Mouse (Mus musculus) lung, postnatal 36 days (tissue): ENCODE results near the gene Smyd2.

Experiments
- DNase-seq: peaks from one replicate; pipeline ENCODE4 v3.0.0; 2022; ENCODE audit warnings: mixed read lengths

Smyd2 gene

GRCm38 (mm10) chr1:189871625-189872024 lies 50.5 kb downstream of the Smyd2 start:
- no peak for DNase-seq

GRCm38 (mm10) chr1:189870539-189870938 lies 51.6 kb downstream of the Smyd2 start:
- DNase-seq: no peak

GRCm38 (mm10) chr1:189869651-189870270 lies 52.4 kb downstream of the Smyd2 start:
- DNase-seq: peak; percentile 18

DNA sequence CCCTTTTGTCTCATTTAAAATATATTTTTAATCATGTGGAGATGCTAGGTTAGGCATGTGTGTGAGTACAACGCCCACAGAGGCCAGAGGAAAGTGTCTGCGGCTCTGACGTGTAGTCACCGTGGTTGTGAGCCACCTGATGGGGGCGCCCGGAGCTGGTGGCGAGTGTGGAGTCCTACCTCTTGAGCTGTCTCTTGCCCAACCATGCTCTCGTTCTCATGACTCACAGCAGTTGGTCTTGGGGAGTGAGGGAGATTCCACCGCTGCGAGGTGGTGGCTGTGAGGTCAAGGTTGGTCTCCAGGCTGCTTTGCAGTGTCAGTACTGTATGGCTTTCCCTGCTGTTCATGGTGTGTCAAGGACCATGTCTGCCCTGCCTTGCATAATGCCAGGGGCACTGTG lies 54.1 kb downstream of the Smyd2 start:
- DNase-seq: peak; percentile 62

- peak; percentile 90 for DNase-seq
Measured at GRCm38 (mm10) chr1:189867497-189867896, 54.7 kb downstream of the Smyd2 start.

- DNase-seq: peak; percentile 59
Measured at GRCm38 (mm10) chr1:189867034-189867433, 55.1 kb downstream of the Smyd2 start.

- no peak for DNase-seq
Measured at GRCm38 (mm10) chr1:189866621-189867020, 55.5 kb downstream of the Smyd2 start.

DNA sequence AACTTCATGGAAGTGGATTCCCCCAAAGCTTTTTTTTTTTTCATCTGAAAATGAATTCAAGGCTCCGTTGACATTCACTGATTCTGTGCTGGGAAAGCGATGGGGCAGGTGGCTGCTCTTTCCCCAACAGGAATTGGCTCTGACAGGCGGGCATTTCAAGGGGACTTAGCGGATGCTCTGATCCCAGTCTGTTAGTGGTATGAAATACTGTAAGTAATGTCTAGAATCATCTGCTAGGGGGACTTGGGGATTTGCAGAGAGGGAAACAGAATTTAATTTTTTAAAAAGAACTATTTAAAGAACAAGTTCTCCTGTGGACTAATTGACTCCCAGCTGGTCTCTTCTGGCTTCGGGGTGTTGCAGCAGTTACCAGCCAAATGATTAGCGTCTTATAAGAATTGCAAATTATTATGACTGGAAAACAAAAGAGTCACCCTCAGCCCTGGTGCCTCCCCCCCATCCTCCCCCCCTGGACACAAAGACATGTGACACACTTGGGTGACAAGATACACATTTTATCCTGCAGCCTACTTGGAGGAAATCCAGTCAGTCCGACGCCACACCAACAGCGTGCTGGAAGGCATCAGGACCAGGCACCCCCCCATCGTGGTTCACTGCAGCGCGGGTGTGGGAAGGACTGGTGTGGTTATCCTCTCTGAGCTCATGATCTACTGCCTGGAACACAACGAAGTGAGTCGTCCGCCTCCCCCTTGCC lies 57.2 kb downstream of the Smyd2 start:
- no peak for DNase-seq

GRCm38 (mm10) chr1:189864301-189864700 lies 57.9 kb downstream of the Smyd2 start:
- no peak for DNase-seq

- DNase-seq: no peak
Measured at GRCm38 (mm10) chr1:189863727-189864126, 58.4 kb downstream of the Smyd2 start.

GRCm38 (mm10) chr1:189860942-189861315 lies 61.2 kb downstream of the Smyd2 start:
- DNase-seq: peak; percentile 72

GRCm38 (mm10) chr1:189860112-189860941 lies 61.8 kb downstream of the Smyd2 start:
- DNase-seq: peak; percentile 32

DNA sequence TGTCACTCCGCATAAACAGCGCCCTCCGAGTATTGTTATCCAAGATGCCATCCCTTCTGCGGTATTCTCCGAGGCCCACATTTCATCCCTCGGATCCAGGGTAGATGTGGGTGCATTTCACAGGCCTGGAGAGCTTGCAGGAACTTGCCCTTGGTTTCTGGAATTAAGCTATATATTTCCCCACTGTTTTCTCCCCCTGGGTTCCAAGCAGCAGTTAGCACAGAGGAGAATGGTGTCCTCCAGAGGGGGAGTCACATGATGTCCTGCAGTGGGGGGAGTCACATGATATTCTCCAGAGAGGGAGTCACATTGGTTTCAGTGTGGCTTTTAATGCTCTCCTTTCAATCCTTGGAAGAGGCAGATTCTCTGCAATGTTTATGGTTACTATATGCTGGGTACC lies 63.8 kb downstream of the Smyd2 start:
- no peak for DNase-seq

- DNase-seq: no peak
Measured at GRCm38 (mm10) chr1:189855739-189856138, 66.4 kb downstream of the Smyd2 start.

DNA sequence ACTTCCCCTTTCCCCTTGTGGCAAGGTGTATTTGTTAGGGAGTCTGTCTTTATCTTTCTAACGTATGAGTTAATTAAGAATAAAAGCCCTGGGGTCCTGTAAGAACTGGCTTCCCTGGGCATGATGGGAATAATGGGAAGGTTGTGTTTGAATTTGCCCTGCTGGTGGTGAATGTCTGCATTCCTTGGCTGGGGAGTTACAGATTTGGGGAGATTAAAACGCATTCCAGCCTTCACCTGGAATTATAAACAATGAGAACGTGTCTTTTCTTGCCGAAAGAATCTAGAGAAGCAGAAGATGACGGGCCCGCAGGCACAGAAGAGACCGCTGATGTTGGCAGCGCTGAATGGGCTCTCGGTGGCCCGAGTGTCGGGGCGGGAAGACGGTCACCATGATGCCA lies 67.5 kb downstream of the Smyd2 start:
- DNase-seq: no peak

DNA sequence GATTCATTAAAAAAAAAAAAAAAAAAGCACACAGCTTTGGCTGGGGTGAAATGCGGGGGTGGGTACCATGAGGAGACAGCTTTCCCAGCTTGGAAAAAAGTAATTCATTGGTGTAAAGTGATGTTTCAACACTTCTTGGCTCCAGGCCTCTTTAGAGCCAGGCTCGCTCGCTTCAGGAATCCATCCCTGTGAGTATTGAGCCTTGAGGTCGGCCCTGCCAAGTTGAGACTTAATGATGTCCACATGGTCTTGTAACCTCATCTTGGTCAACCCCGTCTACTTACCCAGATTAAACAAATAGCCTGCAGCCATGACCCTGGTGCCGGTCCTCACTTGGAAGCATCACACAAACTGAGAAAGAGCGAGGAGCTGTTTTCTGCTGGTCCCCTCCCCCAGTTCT lies 69.7 kb downstream of the Smyd2 start:
- peak; percentile 62 for DNase-seq

GRCm38 (mm10) chr1:189852051-189852450 lies 70.1 kb downstream of the Smyd2 start:
- no peak for DNase-seq

- peak; percentile 28 for DNase-seq
Measured at GRCm38 (mm10) chr1:189849550-189849949, 72.6 kb downstream of the Smyd2 start.

GRCm38 (mm10) chr1:189846319-189846718 lies 75.8 kb downstream of the Smyd2 start:
- no peak for DNase-seq

DNA sequence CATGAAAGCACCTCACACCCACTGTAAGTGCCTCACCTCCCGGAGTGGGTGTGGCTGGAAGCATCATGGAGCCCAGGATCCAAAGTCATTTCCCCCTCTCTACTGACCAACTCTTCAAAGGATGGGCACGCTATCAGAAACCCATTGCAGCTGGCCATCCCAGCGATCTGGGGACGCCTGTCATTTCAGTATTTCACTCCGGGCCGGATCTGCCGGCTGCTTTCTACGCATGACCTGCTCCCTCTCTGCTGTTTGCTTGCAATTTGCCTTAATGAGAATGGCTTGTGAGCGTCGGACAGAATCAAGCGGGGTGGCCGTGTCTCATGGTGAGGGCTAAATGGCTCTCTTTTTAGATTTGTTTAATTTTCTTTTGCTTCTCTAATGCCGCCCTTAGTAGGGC lies 88.0 kb downstream of the Smyd2 start:
- no peak for DNase-seq

DNA sequence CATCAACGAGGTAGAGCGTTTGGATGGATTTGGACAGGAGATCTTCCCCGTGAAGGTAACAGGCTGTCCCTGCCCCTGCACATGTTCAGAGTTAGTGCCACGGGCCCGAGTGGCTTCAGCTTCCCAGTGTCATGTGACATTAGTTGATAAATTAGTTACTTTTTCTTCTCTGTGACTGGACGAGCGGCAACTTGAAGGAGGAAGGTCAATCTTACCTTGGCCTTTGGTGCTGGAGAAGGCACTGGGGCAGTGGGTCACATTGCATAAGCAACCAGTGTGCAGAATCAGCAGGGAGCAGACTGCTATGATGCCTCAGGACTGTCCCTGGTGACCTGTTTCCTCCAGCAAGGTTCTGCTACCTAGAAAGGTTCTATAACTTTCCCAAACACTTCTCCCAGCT lies 88.8 kb downstream of the Smyd2 start:
- no peak for DNase-seq

- DNase-seq: no peak
Measured at GRCm38 (mm10) chr1:189830797-189831232, 91.3 kb downstream of the Smyd2 start.
